Comparison of ENCODE assay signal across 21 mouse cellular contexts in genomic region chr16:57553235-57553634, GRCm38 (mm10). TPM values are rescaled to one million over a fixed set of nuclear protein-coding genes. Genes with fewer than 3 reads are reported as not detected.
A peak's percentile ranks its signal among the peaks of the same experiment; 100 is the strongest.
DNase-seq lines count a peak whose midpoint lies in the region; ATAC-seq and TF ChIP-seq lines count a peak whose summit lies in the region.
"Had no signal": no experiment of that assay in that cellular context is flagged by ENCODE, and none has a peak within 500 bp of the region (broad histone marks: within the 10 kb centered on the region; RNA-seq: fewer than 3 reads in every experiment).

No protein-coding gene starts in this region.

- TF ChIP-seq EP300 in heart, adult 2 months (IDR thresholded peaks at IDR 0.05; ENCODE audit: insufficient read depth, low read depth, low read length), result no peak
- no peak for TF ChIP-seq EP300 in stomach, postnatal 0 days (optimal IDR thresholded peaks at IDR 0.05)

- no peak overlapping the region for H3K9ac ChIP-seq in heart, adult 2 months (ENCODE audit: low read depth, low read length)
- no peak overlapping the region for H3K9ac ChIP-seq in intestine, postnatal 0 days (ENCODE audit: low read depth, low read length)
- no peak overlapping the region for H3K9ac ChIP-seq in stomach, postnatal 0 days (ENCODE audit: low read length)
- no peak overlapping the region for H3K9ac ChIP-seq in forebrain, embryonic 13.5 days
- H3K9ac ChIP-seq: embryonic facial prominence, embryonic 12.5 days; forebrain, embryonic 12.5 days; forebrain, postnatal 0 days; heart, embryonic 15.5 days; hindbrain, embryonic 12.5 days had no signal

- peak overlapping the region; percentile 44; the same call in 1 of the 2 replicates for H3K27ac ChIP-seq in heart, adult 2 months
- peak overlapping the region; percentile 68; the same call in 1 of the 2 replicates for H3K27ac ChIP-seq in kidney, adult 2 months (ENCODE audit: insufficient read depth, low read depth, low read length)
- H3K27ac ChIP-seq in intestine, postnatal 0 days (ENCODE audit: low read depth, low read length), result peak overlapping the region; percentile 16; the same call in 1 of the 2 replicates
- H3K27ac ChIP-seq in stomach, postnatal 0 days (replicated peaks), result no peak overlapping the region
- H3K27ac ChIP-seq in forebrain, embryonic 13.5 days, result no peak overlapping the region
- H3K27ac ChIP-seq: embryonic facial prominence, embryonic 12.5 days; forebrain, embryonic 12.5 days; heart, embryonic 15.5 days; hindbrain, embryonic 12.5 days had no signal

- TF ChIP-seq POLR2A in heart, adult 2 months (IDR thresholded peaks at IDR 0.05; ENCODE audit: insufficient read depth, low read depth, low read length), result no peak
- no peak for TF ChIP-seq POLR2A in kidney, adult 2 months (IDR thresholded peaks at IDR 0.05; ENCODE audit: low read depth, low read length)

- H3K79me2 ChIP-seq in heart, adult 2 months (replicated peaks; ENCODE audit: control insufficient read depth, insufficient read depth, low read length), result no peaks in the 10 kb centered on the region; the same call in 1 of the 2 replicates

- intact Hi-C loops in heart, adult 2 months (cut with DNase I), result no loop called here

- no peak for TF ChIP-seq CTCF in heart, adult 2 months (IDR thresholded peaks at IDR 0.05)
- TF ChIP-seq CTCF in kidney, adult 2 months (conservative IDR thresholded peaks at IDR 0.05; ENCODE audit: insufficient read depth, insufficient read length, low read depth, low read length), result no peak
- TF ChIP-seq CTCF in intestine, postnatal 0 days (IDR thresholded peaks at IDR 0.05; ENCODE audit: low read depth), result no peak
- TF ChIP-seq CTCF in stomach, postnatal 0 days (IDR thresholded peaks at IDR 0.05; ENCODE audit: low read depth), result no peak

- DNase-seq in heart, adult 2 months, result no peak
- no peak for DNase-seq in heart, adult 11 months
- no peak for DNase-seq in kidney, adult 2 months
- DNase-seq in kidney, adult 18-20 months, result no peak
- no peak for DNase-seq in stomach, postnatal 0 days (ENCODE audit: low spot score)
- DNase-seq in cerebellum, adult 8-10 months, result no peak
- DNase-seq: adrenal gland, postnatal 10 days; cerebellum, adult 11 months; cerebellum, adult 9-10 months; cerebellum, postnatal 25 days; forebrain, postnatal 0 days; gastrocnemius, postnatal 10 days; heart, postnatal 4 days had no signal

- H3K4me1 ChIP-seq in heart, adult 2 months (ENCODE audit: control insufficient read depth, insufficient read depth, low read length), result peaks cover 22% of the 10 kb centered on the region
- peaks cover 5% of the 10 kb centered on the region; the same call in 1 of the 2 replicates for H3K4me1 ChIP-seq in kidney, adult 2 months (ENCODE audit: control insufficient read depth, insufficient read depth, low read length)
- peaks cover 11% of the 10 kb centered on the region for H3K4me1 ChIP-seq in intestine, postnatal 0 days (replicated peaks; ENCODE audit: control insufficient read depth, insufficient read depth, low read length)
- peaks cover 5% of the 10 kb centered on the region for H3K4me1 ChIP-seq in stomach, postnatal 0 days (replicated peaks; ENCODE audit: control insufficient read depth, insufficient read depth)
- H3K4me1 ChIP-seq in forebrain, embryonic 13.5 days, result peaks cover 8% of the 10 kb centered on the region; the same call in 1 of the 2 replicates
- H3K4me1 ChIP-seq: forebrain, embryonic 12.5 days had no signal

- no peaks in the 10 kb centered on the region for H3K27me3 ChIP-seq in heart, adult 2 months (ENCODE audit: control insufficient read depth, insufficient read depth, low read length)
- H3K27me3 ChIP-seq in kidney, adult 2 months (replicated peaks; ENCODE audit: control insufficient read depth, insufficient read depth, low read length), result no peaks in the 10 kb centered on the region
- no peaks in the 10 kb centered on the region for H3K27me3 ChIP-seq in intestine, postnatal 0 days (replicated peaks; ENCODE audit: control insufficient read depth, insufficient read depth, low read length)
- H3K27me3 ChIP-seq in stomach, postnatal 0 days (ENCODE audit: control insufficient read depth, insufficient read depth, low read length), result no peaks in the 10 kb centered on the region
- H3K27me3 ChIP-seq in forebrain, embryonic 13.5 days, result 0 out of 2 replicates have a peak, but pooled peaks cover 8% of the 10 kb centered on the region
- H3K27me3 ChIP-seq: embryonic facial prominence, embryonic 12.5 days; forebrain, embryonic 12.5 days; heart, embryonic 15.5 days; hindbrain, embryonic 12.5 days had no signal

- no peaks in the 10 kb centered on the region for H3K9me3 ChIP-seq in intestine, postnatal 0 days (ENCODE audit: control insufficient read depth)
- no peaks in the 10 kb centered on the region for H3K9me3 ChIP-seq in stomach, postnatal 0 days (ENCODE audit: control insufficient read depth, low read length)
- H3K9me3 ChIP-seq in forebrain, embryonic 13.5 days (replicated peaks), result no peaks in the 10 kb centered on the region
- H3K9me3 ChIP-seq: embryonic facial prominence, embryonic 12.5 days; forebrain, embryonic 12.5 days; heart, embryonic 15.5 days; hindbrain, embryonic 12.5 days had no signal

- ATAC-seq in intestine, postnatal 0 days, result peak; percentile 70
- ATAC-seq in stomach, postnatal 0 days (ENCODE audit: low FRiP score, low TSS enrichment), result no peak
- ATAC-seq in forebrain, embryonic 13.5 days, result no peak
- ATAC-seq: forebrain, postnatal 0 days; hindbrain, embryonic 16.5 days; inflammation-experienced regulatory T-cells, adult 6 months had no signal

- H3K4me2 ChIP-seq in intestine, postnatal 0 days (replicated peaks; ENCODE audit: low read depth), result peak overlapping the region; percentile 83; the same call in 1 of the 2 replicates
- H3K4me2 ChIP-seq in stomach, postnatal 0 days (replicated peaks; ENCODE audit: low read depth), result peak overlapping the region; percentile 2; the same call in 1 of the 2 replicates
- no peak overlapping the region for H3K4me2 ChIP-seq in forebrain, embryonic 13.5 days
- H3K4me2 ChIP-seq: embryonic facial prominence, embryonic 12.5 days; forebrain, embryonic 12.5 days; hindbrain, embryonic 12.5 days had no signal

- peaks cover 57% of the 10 kb centered on the region for H3K36me3 ChIP-seq in heart, adult 2 months (ENCODE audit: control insufficient read depth, insufficient read depth, low read length)
- H3K36me3 ChIP-seq in kidney, adult 2 months (ENCODE audit: control insufficient read depth, insufficient read depth, low read length), result no peaks in the 10 kb centered on the region
- H3K36me3 ChIP-seq in intestine, postnatal 0 days (ENCODE audit: control insufficient read depth, insufficient read depth), result no peaks in the 10 kb centered on the region
- H3K36me3 ChIP-seq in stomach, postnatal 0 days (ENCODE audit: control insufficient read depth, insufficient read depth, low read length), result no peaks in the 10 kb centered on the region
- no peaks in the 10 kb centered on the region for H3K36me3 ChIP-seq in forebrain, embryonic 13.5 days (ENCODE audit: poor library complexity, severe bottlenecking)
- H3K36me3 ChIP-seq: forebrain, embryonic 12.5 days; heart, embryonic 15.5 days; hindbrain, embryonic 12.5 days had no signal

- H3K4me3 ChIP-seq in heart, adult 2 months, result no peak overlapping the region
- no peak overlapping the region for H3K4me3 ChIP-seq in kidney, adult 2 months (ENCODE audit: insufficient read depth, low read depth, low read length)
- H3K4me3 ChIP-seq in intestine, postnatal 0 days (ENCODE audit: low read depth, low read length), result no peak overlapping the region
- H3K4me3 ChIP-seq in stomach, postnatal 0 days (ENCODE audit: low read depth, low read length), result no peak overlapping the region
- no peak overlapping the region for H3K4me3 ChIP-seq in forebrain, embryonic 13.5 days
- H3K4me3 ChIP-seq: embryonic facial prominence, embryonic 12.5 days; forebrain, embryonic 12.5 days; heart, embryonic 15.5 days; hindbrain, embryonic 12.5 days had no signal

RNA-seq across cellular contexts. Expression of gene Cmss1, which starts 53.4 kb away (rescaled TPM):
- 10 to 100 TPM; 66.9 to 74.3 TPM for total RNA-seq in heart, adult 2 months (2021)
- polyA plus RNA-seq in heart, adult 2 months (2012; rRNA removed), result 17.6 and 30.2 TPM in 2 replicates
- 4.4 and 7.2 TPM in 2 replicates for polyA plus RNA-seq in kidney, adult 2 months (2012; rRNA removed)
- 19.1 and 19.9 TPM in 2 replicates for polyA plus RNA-seq in intestine, postnatal 0 days (2015; fragmentation: Nextera tagmentation; extraction: Ambion mirVana)
- polyA plus RNA-seq in stomach, postnatal 0 days (2015; fragmentation: Nextera tagmentation; extraction: Ambion mirVana), result 24.5 and 26.5 TPM in 2 replicates
- 43.9 and 45.2 TPM in 2 replicates for polyA plus RNA-seq in forebrain, embryonic 13.5 days (2015; fragmentation: Nextera tagmentation; extraction: Ambion mirVana)

Comparison
In these comparisons a context has a peak if more than half of its experiments do, and no peak if none do; other contexts are left out.
1. H3K27ac ChIP-seq: peak in heart, adult 2 months (single experiment), kidney, adult 2 months (single experiment) and intestine, postnatal 0 days (single experiment); none in stomach, postnatal 0 days (single experiment) and forebrain, embryonic 13.5 days (single experiment).